Mouse (Mus musculus) hindbrain, postnatal 0 days (tissue): ENCODE data around the gene Prom2. TPM values are rescaled to one million over a fixed set of nuclear protein-coding genes. Genes with fewer than 3 reads are reported as not detected.

Experiments
- ATAC-seq: fragments of 200-750 bp; cut with Nextera tagmentation; 2 replicates; pipeline ENCODE4 v1.8.0; 2017; ENCODE audit warnings: mild to moderate bottlenecking, moderate TSS enrichment, moderate library complexity
- DNase-seq: peaks from one replicate; pipeline ENCODE4 v3.0.0-alpha.2; 2015; ENCODE audit warnings: low spot score
- H3K27ac ChIP-seq: fragments of 300-500 bp; sonication (generic); 2 replicates; pipeline ENCODE4 v1.5.1; 2014; ENCODE audit warnings: mild to moderate bottlenecking
- H3K27me3 ChIP-seq: fragments of 300-500 bp; sonication (generic); 2 replicates; pipeline ENCODE4 v1.6.1; 2014; ENCODE audit warnings: low read length, mixed read lengths; ENCODE audit not compliant: insufficient read depth
- H3K36me3 ChIP-seq: fragments of 300-500 bp; sonication (generic); 2 replicates; pipeline ENCODE4 v1.6.1; 2014; ENCODE audit warnings: low read length, mixed read lengths; ENCODE audit not compliant: insufficient read depth
- H3K4me1 ChIP-seq: fragments of 300-500 bp; sonication (generic); 2 replicates; pipeline ENCODE4 v1.6.1; 2014; ENCODE audit warnings: antibody characterized with exemption, low read length, mixed read lengths; ENCODE audit not compliant: insufficient read depth
- H3K4me2 ChIP-seq: fragments of 300-500 bp; sonication (generic); 2 replicates; pipeline ENCODE4 v1.6.1; 2014; ENCODE audit warnings: low read depth, mild to moderate bottlenecking, low read length, moderate library complexity, mixed read lengths
- H3K4me3 ChIP-seq: fragments of 300-500 bp; sonication (generic); 2 replicates; pipeline ENCODE4 v1.5.1; 2014; ENCODE audit warnings: low read length
- H3K9ac ChIP-seq: fragments of 300-500 bp; sonication (generic); replicated peaks from 2 replicates; pipeline ENCODE4 v1.6.1; 2014; ENCODE audit warnings: mild to moderate bottlenecking, low read length, moderate library complexity, mixed read lengths
- H3K9me3 ChIP-seq: fragments of 300-500 bp; sonication (generic); 2 replicates; pipeline ENCODE4 v1.6.1; 2016; ENCODE audit warnings: low read length, mixed read lengths
- CTCF ChIP-seq: IDR thresholded peaks from 2 replicates; pipeline ENCODE4 v1.5.1; 2016; ENCODE audit warnings: antibody characterized with exemption, control low read depth, low read depth
- WGBS: fragments of 180-500 bp; shearing (Covaris S2); extraction: QIAGEN DNeasy Blood & Tissue Kit; methylation state at CpG from one replicate; pipeline ENCODE4 v1.1.7; 2014; 5-methylcytosine and 5-hydroxymethylcytosine counted together
- polyA plus RNA-seq: library from polyadenylated mRNA; unstranded; fragments of >200 nt; fragmentation: Nextera tagmentation; extraction: Ambion mirVana; gene quantifications from 2 replicates; pipeline ENCODE4 v1.2.1, GENCODE M21; 2015
- total RNA-seq: library from RNA; depleted of rRNA; stranded (reverse); fragments of >200 nt; gene quantifications from 2 replicates; pipeline ENCODE4 v1.2.3, GENCODE M21; 2014

Prom2 gene
- total and polyA plus RNA-seq, 2 experiments from 2014 or later: 0.10 TPM

- WGBS: 81% methylated on average over 5 of the region's 5 CpGs
- Histone ChIP-seq H3K36me3 (no peaks in the 10 kb centered on the region), H3K9ac (no peak overlapping the region), H3K9me3 (no peaks in the 10 kb centered on the region), H3K4me2 (peak overlapping the region; percentile 78), H3K27me3 (no peaks in the 10 kb centered on the region), H3K4me1 (peaks cover 23% of the 10 kb centered on the region), H3K4me3 (no peak overlapping the region), H3K27ac (peak overlapping the region; percentile 34; the same call in 1 of the 2 replicates)
- DNase-seq: no peak
- ATAC-seq: no peak
- TF ChIP-seq CTCF: no peak
These were observed 22.0 kb downstream of the Prom2 start for GRCm38 (mm10) chr2:127519308-127519707.

DNA sequence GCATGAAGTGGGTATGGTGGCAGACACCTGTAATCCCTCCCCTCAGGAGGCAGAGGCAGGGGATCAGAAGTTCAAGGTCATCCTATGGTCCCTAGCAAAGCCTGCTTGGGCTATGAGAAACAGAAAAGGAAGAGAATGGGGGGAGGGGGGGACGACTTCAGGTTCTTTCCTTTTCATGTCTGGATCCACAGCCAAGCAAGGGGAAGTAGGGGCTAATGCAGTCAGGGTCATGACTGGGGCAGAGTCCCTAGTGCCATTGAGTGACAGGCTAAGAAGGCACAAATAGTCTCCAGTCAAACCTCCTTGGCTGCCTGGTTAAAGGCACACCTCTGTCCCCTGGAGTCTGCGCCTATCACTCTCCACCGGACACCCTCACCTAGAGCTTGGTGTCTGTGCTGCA, 22.4 kb downstream of the Prom2 start:
- H3K4me1 ChIP-seq: peaks cover 23% of the 10 kb centered on the region
- H3K9me3 ChIP-seq: no peaks in the 10 kb centered on the region
- ATAC-seq: no peak
- H3K36me3 ChIP-seq: no peaks in the 10 kb centered on the region
- H3K27ac ChIP-seq: peak overlapping the region; percentile 34; the same call in 1 of the 2 replicates
- H3K27me3 ChIP-seq: no peaks in the 10 kb centered on the region
- WGBS: 70% methylated on average over 3 of the region's 3 CpGs
- no peak overlapping the region for H3K4me3 ChIP-seq
- no peak for DNase-seq
- no peak overlapping the region for H3K9ac ChIP-seq
- no peak for TF ChIP-seq CTCF
- H3K4me2 ChIP-seq: peak overlapping the region; percentile 78

DNA sequence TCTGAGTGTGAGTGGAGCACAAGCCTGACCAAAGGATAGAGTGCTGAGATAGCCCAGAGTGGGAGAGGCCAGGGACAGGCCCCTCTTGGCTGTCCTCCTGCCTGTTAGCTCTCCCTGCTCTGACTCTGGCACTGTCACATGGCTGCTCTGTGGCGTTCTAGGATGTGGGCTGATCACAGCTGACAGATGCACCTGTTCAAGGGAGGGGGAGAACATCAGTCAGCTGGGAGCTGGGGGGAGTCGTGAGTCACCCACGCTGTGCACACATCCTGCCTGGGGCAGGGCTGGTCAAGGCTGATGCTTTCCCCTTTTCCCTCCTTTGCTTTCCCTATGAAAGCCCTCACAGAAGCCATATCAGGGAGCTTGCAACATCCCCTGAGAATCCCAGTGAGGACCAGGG, 23.0 kb downstream of the Prom2 start:
- WGBS: 29% methylated on average over 3 of the region's 3 CpGs
- H3K4me2 ChIP-seq: peak overlapping the region; percentile 78

GRCm38 (mm10) chr2:127517081-127517480, 24.2 kb downstream of the Prom2 start:
- no peak for ATAC-seq
- peaks cover 21% of the 10 kb centered on the region for H3K4me1 ChIP-seq

More for the DNA sequence above, 23.0 kb downstream of the Prom2 start:
- Histone ChIP-seq H3K9ac (no peak overlapping the region), H3K36me3 (no peaks in the 10 kb centered on the region), H3K9me3 (no peaks in the 10 kb centered on the region), H3K27ac (no peak overlapping the region), H3K4me3 (no peak overlapping the region), H3K4me1 (peaks cover 23% of the 10 kb centered on the region), H3K27me3 (no peaks in the 10 kb centered on the region)
- DNase-seq (no peak), ATAC-seq (no peak)
- TF ChIP-seq CTCF: no peak

GRCm38 (mm10) chr2:127514380-127515124, 26.7 kb downstream of the Prom2 start:
- H3K9me3 ChIP-seq: no peaks in the 10 kb centered on the region
- DNase-seq: no peak
- H3K9ac ChIP-seq: no peak overlapping the region
- no peaks in the 10 kb centered on the region for H3K36me3 ChIP-seq
- H3K4me2 ChIP-seq: no peak overlapping the region
- no peak for ATAC-seq
- no peak overlapping the region for H3K27ac ChIP-seq
- no peaks in the 10 kb centered on the region for H3K27me3 ChIP-seq
- H3K4me3 ChIP-seq: no peak overlapping the region
- 80% methylated on average over 9 of the region's 9 CpGs for WGBS
- H3K4me1 ChIP-seq: peaks cover 12% of the 10 kb centered on the region; the same call in 1 of the 2 replicates
- TF ChIP-seq CTCF: no peak

More at GRCm38 (mm10) chr2:127517081-127517480, 24.2 kb downstream of the Prom2 start:
- Histone ChIP-seq H3K9ac (no peak overlapping the region), H3K4me2 (peak overlapping the region; percentile 1; the same call in 1 of the 2 replicates), H3K27me3 (no peaks in the 10 kb centered on the region), H3K36me3 (no peaks in the 10 kb centered on the region), H3K9me3 (no peaks in the 10 kb centered on the region), H3K27ac (no peak overlapping the region), H3K4me3 (no peak overlapping the region)
- DNase-seq: no peak
- 66% methylated on average over 8 of the region's 8 CpGs for WGBS
- no peak for TF ChIP-seq CTCF

DNA sequence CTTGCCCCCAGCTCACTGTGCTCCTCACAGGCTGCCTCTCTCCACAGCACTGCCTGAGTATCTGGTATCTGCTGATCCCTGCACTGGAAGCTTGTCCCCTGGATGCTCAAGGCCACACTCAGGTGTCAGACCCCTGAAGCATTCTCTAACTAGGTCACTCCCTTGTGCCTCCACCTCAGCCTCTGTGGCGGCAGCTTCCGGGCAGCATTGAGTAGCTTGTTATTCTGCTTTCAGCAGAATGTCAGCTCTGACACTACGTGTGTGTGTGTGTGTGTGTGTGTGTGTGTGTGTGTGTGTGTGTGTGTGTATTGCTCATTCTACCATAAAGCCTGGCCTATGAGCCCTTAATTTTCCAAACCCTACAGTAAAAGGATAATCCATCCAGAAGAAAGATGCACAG, 28.0 kb downstream of the Prom2 start:
- H3K9me3 ChIP-seq: no peaks in the 10 kb centered on the region
- TF ChIP-seq CTCF: no peak
- H3K27me3 ChIP-seq: no peaks in the 10 kb centered on the region
- H3K4me1 ChIP-seq: peaks cover 9% of the 10 kb centered on the region; the same call in 1 of the 2 replicates
- H3K4me3 ChIP-seq: no peak overlapping the region
- H3K27ac ChIP-seq: no peak overlapping the region
- DNase-seq: no peak
- no peak overlapping the region for H3K4me2 ChIP-seq
- no peak overlapping the region for H3K9ac ChIP-seq
- WGBS: 53% methylated on average over 3 of the region's 3 CpGs
- no peak for ATAC-seq
- no peaks in the 10 kb centered on the region for H3K36me3 ChIP-seq

GRCm38 (mm10) chr2:127511426-127511825, 29.8 kb downstream of the Prom2 start:
- WGBS: 33% methylated on average over 4 of the region's 4 CpGs
- Histone ChIP-seq H3K4me1 (0 out of 2 replicates have a peak, but pooled peaks cover 7% of the 10 kb centered on the region), H3K4me3 (no peak overlapping the region), H3K27ac (no peak overlapping the region), H3K9me3 (no peaks in the 10 kb centered on the region), H3K27me3 (no peaks in the 10 kb centered on the region), H3K9ac (no peak overlapping the region), H3K36me3 (no peaks in the 10 kb centered on the region), H3K4me2 (no peak overlapping the region)
- DNase-seq (peak; percentile 19), ATAC-seq (no peak)
- TF ChIP-seq CTCF: no peak
